Mouse (Mus musculus): Measurements from ENCODE around the gene C2cd5. TPM values are rescaled to one million over a fixed set of nuclear protein-coding genes. Genes with fewer than 3 reads are reported as not detected.
"Not testable (repeated sequence)": the region's sequence is repeated elsewhere in the genome, so short reads cannot be mapped to it uniquely, and the experiment has no call there.

C2cd5 gene
- polyA plus RNA-seq, 1 experiment from 2014 or later = 22.0 TPM

GRCm38 (mm10) chr6:143012513-143013215 is 87.3 kb downstream of the C2cd5 start:
- Histone ChIP-seq H3K4me3 (ENCODE audit: low read depth, low read length) (no peak overlapping the region), H3K36me3 (ENCODE audit: control insufficient read depth, insufficient read depth, low read length) (peaks cover 33% of the 10 kb centered on the region), H3K9ac (ENCODE audit: low read length) (no peak overlapping the region), H3K27me3 (replicated peaks; ENCODE audit: control insufficient read depth, insufficient read depth, low read length) (no peaks in the 10 kb centered on the region), H3K4me2 (ENCODE audit: low read length) (no peak overlapping the region), H3K4me1 (replicated peaks; ENCODE audit: control insufficient read depth, insufficient read depth, low read length) (no peaks in the 10 kb centered on the region), H3K9me3 (ENCODE audit: control insufficient read depth, low read length) (peaks cover 3% of the 10 kb centered on the region; the same call in 1 of the 2 replicates), H3K27ac (ENCODE audit: low read depth) (no peak overlapping the region)
- DNase-seq (ENCODE audit: low spot score) = no peak
- 92% methylated on average over 15 of the region's 15 CpGs for WGBS
- ATAC-seq (replicated peaks; ENCODE audit: low FRiP score, low TSS enrichment, low read depth) = no peak

- H3K27ac ChIP-seq (ENCODE audit: low read depth) = no peak overlapping the region
- DNase-seq (ENCODE audit: low spot score) (no peak), ATAC-seq (replicated peaks; ENCODE audit: low FRiP score, low TSS enrichment, low read depth) (no peak)
- no peak overlapping the region for H3K4me2 ChIP-seq (ENCODE audit: low read length)
- H3K9ac ChIP-seq (ENCODE audit: low read length) = no peak overlapping the region
- H3K4me3 ChIP-seq (ENCODE audit: low read depth, low read length) = no peak overlapping the region
- H3K36me3 ChIP-seq (ENCODE audit: control insufficient read depth, insufficient read depth, low read length) = peaks cover 22% of the 10 kb centered on the region
- 84% methylated on average over 5 of the region's 5 CpGs for WGBS
- no peaks in the 10 kb centered on the region for H3K4me1 ChIP-seq (replicated peaks; ENCODE audit: control insufficient read depth, insufficient read depth, low read length)
- H3K9me3 ChIP-seq (ENCODE audit: control insufficient read depth, low read length) = peaks cover 3% of the 10 kb centered on the region; the same call in 1 of the 2 replicates
- H3K27me3 ChIP-seq (replicated peaks; ENCODE audit: control insufficient read depth, insufficient read depth, low read length) = no peaks in the 10 kb centered on the region
Observed at GRCm38 (mm10) chr6:143008865-143009264, 91.1 kb downstream of the C2cd5 start.

GRCm38 (mm10) chr6:143005209-143005608 is 94.7 kb downstream of the C2cd5 start:
- H3K4me2 ChIP-seq (ENCODE audit: low read length); H3K9me3 ChIP-seq (ENCODE audit: control insufficient read depth, low read length); H3K4me1 ChIP-seq (replicated peaks; ENCODE audit: control insufficient read depth, insufficient read depth, low read length); DNase-seq (ENCODE audit: low spot score); H3K27ac ChIP-seq (ENCODE audit: low read depth); H3K9ac ChIP-seq (ENCODE audit: low read length); ATAC-seq (replicated peaks; ENCODE audit: low FRiP score, low TSS enrichment, low read depth); H3K27me3 ChIP-seq (replicated peaks; ENCODE audit: control insufficient read depth, insufficient read depth, low read length); H3K4me3 ChIP-seq (ENCODE audit: low read depth, low read length); H3K36me3 ChIP-seq (ENCODE audit: control insufficient read depth, insufficient read depth, low read length): not testable (repeated sequence)
- 89% methylated on average over 9 of the region's 9 CpGs for WGBS

- no peak overlapping the region for H3K4me2 ChIP-seq (ENCODE audit: low read length)
Observed at GRCm38 (mm10) chr6:143004801-143005200, 95.1 kb downstream of the C2cd5 start.

DNA sequence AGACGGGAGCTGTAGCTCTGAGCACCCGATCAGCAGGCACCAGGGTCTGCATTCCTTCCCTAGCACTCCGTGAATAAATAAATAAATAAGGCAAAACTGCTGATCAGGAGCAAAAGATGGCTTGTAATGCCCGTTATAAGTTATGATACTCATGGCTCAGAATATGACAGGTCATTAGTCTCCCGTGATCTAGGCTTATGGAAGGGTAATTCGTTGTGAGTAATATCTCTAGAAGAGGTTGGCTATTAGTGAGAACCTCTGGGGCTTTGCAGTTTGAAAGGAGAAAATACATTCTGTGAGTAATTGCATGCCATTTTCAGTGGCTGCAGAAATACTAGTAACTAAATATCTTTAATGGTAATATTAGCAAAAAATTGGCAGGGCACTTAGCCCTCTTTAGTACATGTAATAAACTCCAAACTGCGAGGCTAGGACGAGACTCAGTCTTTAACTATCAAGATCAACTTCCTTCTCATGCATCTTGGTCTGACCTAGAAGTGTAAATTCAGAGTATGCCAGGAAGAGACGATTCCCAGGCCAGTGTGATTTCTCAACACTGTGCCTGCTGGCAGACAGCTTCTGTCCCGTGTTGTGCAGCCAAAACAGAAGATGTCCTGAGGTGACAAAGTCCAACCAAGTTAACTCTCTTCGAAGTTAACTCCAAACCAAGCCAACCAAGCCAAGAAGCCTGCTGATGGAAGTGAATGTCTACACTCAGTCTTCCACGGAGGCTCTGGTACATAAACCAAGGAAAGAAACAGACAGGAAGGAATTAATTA is 101.5 kb downstream of the C2cd5 start:
- Histone ChIP-seq H3K4me1 (replicated peaks; ENCODE audit: control insufficient read depth, insufficient read depth, low read length) (peaks cover 17% of the 10 kb centered on the region), H3K4me2 (ENCODE audit: low read length) (no peak overlapping the region), H3K36me3 (ENCODE audit: control insufficient read depth, insufficient read depth, low read length) (no peaks in the 10 kb centered on the region), H3K9me3 (ENCODE audit: control insufficient read depth, low read length) (no peaks in the 10 kb centered on the region), H3K27me3 (replicated peaks; ENCODE audit: control insufficient read depth, insufficient read depth, low read length) (no peaks in the 10 kb centered on the region), H3K9ac (ENCODE audit: low read length) (no peak overlapping the region), H3K27ac (ENCODE audit: low read depth) (0 out of 2 replicates have a peak overlapping the region, but pooled peaks have one; percentile 33), H3K4me3 (ENCODE audit: low read depth, low read length) (no peak overlapping the region)
- DNase-seq (ENCODE audit: low spot score) = no peak
- 39% methylated on average over 12 of the region's 12 CpGs for WGBS
- ATAC-seq (replicated peaks; ENCODE audit: low FRiP score, low TSS enrichment, low read depth) = no peak

More at GRCm38 (mm10) chr6:143004801-143005200, 95.1 kb downstream of the C2cd5 start:
- H3K27me3 ChIP-seq (replicated peaks; ENCODE audit: control insufficient read depth, insufficient read depth, low read length) = no peaks in the 10 kb centered on the region
- H3K36me3 ChIP-seq (ENCODE audit: control insufficient read depth, insufficient read depth, low read length) = no peaks in the 10 kb centered on the region
- ATAC-seq (replicated peaks; ENCODE audit: low FRiP score, low TSS enrichment, low read depth) (no peak), DNase-seq (ENCODE audit: low spot score) (no peak)
- H3K9me3 ChIP-seq (ENCODE audit: control insufficient read depth, low read length) = peaks cover 3% of the 10 kb centered on the region; the same call in 1 of the 2 replicates
- H3K4me3 ChIP-seq (ENCODE audit: low read depth, low read length) = no peak overlapping the region
- WGBS = 73% methylated on average over 9 of the region's 9 CpGs
- no peaks in the 10 kb centered on the region for H3K4me1 ChIP-seq (replicated peaks; ENCODE audit: control insufficient read depth, insufficient read depth, low read length)
- H3K27ac ChIP-seq (ENCODE audit: low read depth) = no peak overlapping the region
- no peak overlapping the region for H3K9ac ChIP-seq (ENCODE audit: low read length)

GRCm38 (mm10) chr6:142996887-142997286 is 103.1 kb downstream of the C2cd5 start:
- Histone ChIP-seq H3K9ac (ENCODE audit: low read length) (no peak overlapping the region), H3K4me1 (replicated peaks; ENCODE audit: control insufficient read depth, insufficient read depth, low read length) (peaks cover 17% of the 10 kb centered on the region), H3K27me3 (replicated peaks; ENCODE audit: control insufficient read depth, insufficient read depth, low read length) (no peaks in the 10 kb centered on the region), H3K4me3 (ENCODE audit: low read depth, low read length) (no peak overlapping the region), H3K9me3 (ENCODE audit: control insufficient read depth, low read length) (no peaks in the 10 kb centered on the region), H3K36me3 (ENCODE audit: control insufficient read depth, insufficient read depth, low read length) (no peaks in the 10 kb centered on the region), H3K27ac (ENCODE audit: low read depth) (no peak overlapping the region), H3K4me2 (ENCODE audit: low read length) (no peak overlapping the region)
- ATAC-seq (replicated peaks; ENCODE audit: low FRiP score, low TSS enrichment, low read depth) = no peak
- no peak for DNase-seq (ENCODE audit: low spot score)
- 79% methylated on average over 3 of the region's 3 CpGs for WGBS

GRCm38 (mm10) chr6:142995567-142995966 is 104.4 kb downstream of the C2cd5 start:
- Histone ChIP-seq H3K4me1 (replicated peaks; ENCODE audit: control insufficient read depth, insufficient read depth, low read length) (peaks cover 17% of the 10 kb centered on the region), H3K9me3 (ENCODE audit: control insufficient read depth, low read length) (no peaks in the 10 kb centered on the region), H3K27ac (ENCODE audit: low read depth) (peak overlapping the region; percentile 40; the same call in 1 of the 2 replicates), H3K27me3 (replicated peaks; ENCODE audit: control insufficient read depth, insufficient read depth, low read length) (no peaks in the 10 kb centered on the region), H3K4me2 (ENCODE audit: low read length) (no peak overlapping the region), H3K4me3 (ENCODE audit: low read depth, low read length) (no peak overlapping the region), H3K9ac (ENCODE audit: low read length) (no peak overlapping the region), H3K36me3 (ENCODE audit: control insufficient read depth, insufficient read depth, low read length) (no peaks in the 10 kb centered on the region)
- DNase-seq (ENCODE audit: low spot score) = no peak
- no peak for ATAC-seq (replicated peaks; ENCODE audit: low FRiP score, low TSS enrichment, low read depth)
- 62% methylated on average over 5 of the region's 5 CpGs for WGBS

DNA sequence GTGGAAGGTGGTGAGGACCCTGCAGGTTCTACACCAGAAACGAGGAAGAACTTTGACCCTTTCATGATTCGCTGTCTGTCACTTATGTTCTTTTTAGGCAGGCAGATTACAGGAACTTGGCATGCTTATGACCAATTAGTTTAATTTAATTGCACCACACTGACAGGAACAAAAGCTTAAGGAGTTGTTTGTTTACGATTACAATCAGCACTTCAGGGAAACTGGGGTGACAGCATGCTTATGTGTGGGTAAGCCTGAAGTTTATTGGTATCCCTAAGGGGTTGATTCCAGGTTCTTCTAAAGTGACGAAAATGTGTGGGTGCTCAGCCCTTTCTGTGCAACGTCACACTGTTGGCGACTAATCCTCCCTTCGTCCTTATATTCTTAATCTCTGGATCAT is 105.1 kb downstream of the C2cd5 start:
- WGBS = 23% methylated on average over 7 of the region's 7 CpGs
- no peaks in the 10 kb centered on the region for H3K27me3 ChIP-seq (replicated peaks; ENCODE audit: control insufficient read depth, insufficient read depth, low read length)

More for the DNA sequence above, 105.1 kb downstream of the C2cd5 start:
- no peaks in the 10 kb centered on the region for H3K9me3 ChIP-seq (ENCODE audit: control insufficient read depth, low read length)
- DNase-seq (ENCODE audit: low spot score) (no peak), ATAC-seq (replicated peaks; ENCODE audit: low FRiP score, low TSS enrichment, low read depth) (no peak; the same call in 1 of the 2 replicates)
- no peak overlapping the region for H3K9ac ChIP-seq (ENCODE audit: low read length)
- H3K4me3 ChIP-seq (ENCODE audit: low read depth, low read length) = no peak overlapping the region
- H3K4me2 ChIP-seq (ENCODE audit: low read length) = no peak overlapping the region
- no peaks in the 10 kb centered on the region for H3K36me3 ChIP-seq (ENCODE audit: control insufficient read depth, insufficient read depth, low read length)
- H3K4me1 ChIP-seq (replicated peaks; ENCODE audit: control insufficient read depth, insufficient read depth, low read length) = peaks cover 17% of the 10 kb centered on the region
- H3K27ac ChIP-seq (ENCODE audit: low read depth) = peak overlapping the region; percentile 40

Data from intestine, embryonic 14.5 days (tissue).